Mouse (Mus musculus) olfactory bulb, adult 2 months (tissue): Measurements from ENCODE around the gene Gusb. TPM values are rescaled to one million over a fixed set of nuclear protein-coding genes. Genes with fewer than 3 reads are reported as not detected.

Experiments
- H3K27ac ChIP-seq: fragments of 200-500 bp; 2 replicates; pipeline ENCODE4 v1.5.1; 2012; ENCODE audit warnings: low read depth, low read length; ENCODE audit not compliant: insufficient read depth
- H3K4me1 ChIP-seq: fragments of 200-500 bp; 2 replicates; pipeline ENCODE4 v1.6.1; 2012; ENCODE audit warnings: low read length; ENCODE audit not compliant: control insufficient read depth, insufficient read depth
- H3K4me3 ChIP-seq: fragments of 200-500 bp; 2 replicates; pipeline ENCODE4 v1.5.1; 2012; ENCODE audit warnings: mild to moderate bottlenecking, low read depth, low read length, moderate library complexity; ENCODE audit not compliant: insufficient read depth
- CTCF ChIP-seq: fragments of 200-500 bp; IDR thresholded peaks from 2 replicates; pipeline ENCODE4 v1.5.1; 2012; ENCODE audit warnings: low read depth, mild to moderate bottlenecking, low read length, moderate library complexity; ENCODE audit not compliant: insufficient read depth
- POLR2A ChIP-seq: fragments of 200-500 bp; IDR thresholded peaks from 2 replicates; pipeline ENCODE4 v1.6.1; 2012; ENCODE audit warnings: mild to moderate bottlenecking, low read depth, low read length, moderate library complexity; ENCODE audit not compliant: insufficient read depth
- WGBS: fragments of 180-500 bp; shearing (Covaris S2); methylation state at CpG from one replicate; pipeline ENCODE4 v1.1.7; 2018; 5-methylcytosine and 5-hydroxymethylcytosine counted together
- polyA plus RNA-seq: library from polyadenylated mRNA; stranded (reverse); fragments of >200 nt; gene quantifications from 2 replicates; pipeline ENCODE4 v1.2.4, GENCODE M21; 2012; ENCODE audit warnings: low replicate concordance; ENCODE audit not compliant: missing spikeins, insufficient read depth, insufficient read length

Gene Gusb
- polyA plus RNA-seq, 1 experiment: not detected

DNA sequence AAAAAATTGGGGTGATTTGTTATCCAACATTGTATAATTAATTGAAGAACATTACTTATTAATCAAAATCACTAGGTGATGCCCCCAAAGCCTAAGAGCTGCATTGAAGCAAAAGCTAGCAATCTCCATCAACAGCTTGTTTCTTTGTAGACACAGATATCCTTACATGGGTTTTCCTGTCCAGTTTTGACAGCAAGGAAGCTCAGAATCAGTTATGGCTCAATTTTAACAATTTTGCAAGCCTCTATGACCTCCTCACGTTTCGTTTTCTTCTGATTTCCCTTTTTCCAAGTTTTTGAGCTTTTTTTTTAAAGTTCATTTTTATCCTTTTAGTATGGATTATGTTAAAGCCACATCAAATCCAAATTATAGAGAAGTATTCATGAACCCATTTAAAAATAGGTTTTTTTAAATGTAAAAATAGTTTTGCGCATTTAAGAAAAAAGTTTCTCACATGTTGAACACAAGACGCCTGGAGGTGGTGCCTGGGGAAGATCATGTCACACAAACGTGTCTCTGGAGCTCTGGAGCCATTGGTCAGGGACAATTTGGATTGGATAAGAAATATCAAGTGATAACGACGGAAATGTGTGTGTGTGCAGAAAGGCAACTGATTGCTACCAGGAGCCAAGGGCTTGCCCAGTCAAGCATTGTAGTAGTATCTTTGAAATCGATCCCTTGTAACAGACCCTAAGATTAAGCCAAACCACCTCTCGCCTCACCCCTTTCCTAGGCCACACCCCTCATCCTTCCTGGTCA, 61.9 kb downstream of the Gusb start:
- Histone ChIP-seq H3K4me1 (no peaks in the 10 kb centered on the region), H3K4me3 (peak overlapping the region; percentile 71), H3K27ac (no peak overlapping the region)
- TF ChIP-seq CTCF (no peak), POLR2A (no peak)
- WGBS: 5% methylated on average over 9 of the region's 9 CpGs

DNA sequence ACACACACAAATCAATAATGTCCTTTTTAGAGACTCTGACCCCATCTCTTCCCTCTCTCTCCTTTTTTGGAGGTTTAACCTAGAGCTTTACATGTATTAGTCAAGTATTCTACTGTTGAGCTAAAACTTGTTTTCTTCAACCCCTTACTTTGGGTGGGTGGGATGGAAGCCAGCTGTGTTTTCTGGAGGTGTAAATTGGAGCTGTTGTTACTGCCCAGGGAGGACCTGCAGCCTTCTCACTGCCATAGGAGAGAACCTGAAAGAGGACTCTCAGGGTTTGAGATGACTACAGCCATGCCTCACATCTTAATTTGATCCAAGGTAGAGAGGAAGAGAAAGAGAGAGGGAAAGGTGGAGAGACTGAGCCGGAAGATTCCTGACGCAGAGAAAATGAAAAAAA, 62.6 kb downstream of the Gusb start:
- Histone ChIP-seq H3K4me1 (no peaks in the 10 kb centered on the region), H3K4me3 (no peak overlapping the region), H3K27ac (no peak overlapping the region)
- TF ChIP-seq POLR2A (no peak), CTCF (no peak)
- 36% methylated on average over 2 of the region's 2 CpGs for WGBS

Other genes with a start within 250 kb of the Gusb start
- not detected in 2 replicates for gene Psph, start 215.6 kb downstream of the Gusb start, polyA plus RNA-seq
- not detected in 2 replicates for gene Sumf2, start 156.1 kb downstream of the Gusb start, polyA plus RNA-seq
- gene Chchd2, start 115.6 kb downstream of the Gusb start, polyA plus RNA-seq: not detected in 2 replicates
- gene Zbed5, start 107.3 kb downstream of the Gusb start, polyA plus RNA-seq: not detected in 2 replicates
- gene Phkg1, start 104.5 kb downstream of the Gusb start, polyA plus RNA-seq: not detected in 2 replicates
- gene Nupr1l, start 94.5 kb downstream of the Gusb start, polyA plus RNA-seq: not detected in 2 replicates
- not detected in 2 replicates for gene Vkorc1l1, start 61.1 kb downstream of the Gusb start, polyA plus RNA-seq
- gene Asl, start 26.2 kb upstream of the Gusb start, polyA plus RNA-seq: not detected in 2 replicates
- not detected in 2 replicates for gene Crcp, start 26.2 kb upstream of the Gusb start, polyA plus RNA-seq
- not detected in 2 replicates for gene Tpst1, start 70.3 kb upstream of the Gusb start, polyA plus RNA-seq
- gene Kctd7, start 141.8 kb upstream of the Gusb start, polyA plus RNA-seq: not detected in 2 replicates
- gene Rabgef1, start 168.7 kb upstream of the Gusb start, polyA plus RNA-seq: not detected in 2 replicates
- gene Tmem248, start 214.0 kb upstream of the Gusb start, polyA plus RNA-seq: not detected in 2 replicates